Mouse (Mus musculus): ENCODE measurements around the gene Utp6.

The Utp6 gene

GRCm38 (mm10) chr11:79961346-79962124 is 655 bp downstream of the Utp6 start:
- DNase-seq, result peak; percentile 24

- DNase-seq, result no peak
These were observed 14.9 kb downstream of the Utp6 start for GRCm38 (mm10) chr11:79947265-79947664.

GRCm38 (mm10) chr11:79943601-79944000 is 18.6 kb downstream of the Utp6 start:
- no peak for DNase-seq

- DNase-seq, result no peak
These were observed 19.1 kb downstream of the Utp6 start for GRCm38 (mm10) chr11:79943136-79943535.

GRCm38 (mm10) chr11:79935766-79936165 is 26.4 kb downstream of the Utp6 start:
- DNase-seq, result no peak

GRCm38 (mm10) chr11:79922766-79923165 is 39.4 kb downstream of the Utp6 start:
- no peak for DNase-seq

GRCm38 (mm10) chr11:79922157-79922556 is 40.0 kb downstream of the Utp6 start:
- no peak for DNase-seq

GRCm38 (mm10) chr11:79920505-79921025 is 41.6 kb downstream of the Utp6 start:
- DNase-seq, result no peak

- peak; percentile 72 for DNase-seq
These were observed 42.3 kb downstream of the Utp6 start for GRCm38 (mm10) chr11:79919685-79920504.

- DNase-seq, result no peak
These were observed 46.4 kb downstream of the Utp6 start for GRCm38 (mm10) chr11:79915696-79916349.

GRCm38 (mm10) chr11:79908600-79909483 is 53.3 kb downstream of the Utp6 start:
- DNase-seq, result no peak

- no peak for DNase-seq
These were observed 55.3 kb downstream of the Utp6 start for GRCm38 (mm10) chr11:79906920-79907319.

GRCm38 (mm10) chr11:79902881-79903481 is 59.2 kb downstream of the Utp6 start:
- no peak for DNase-seq

GRCm38 (mm10) chr11:79901146-79901545 is 61.0 kb downstream of the Utp6 start:
- DNase-seq, result no peak

- DNase-seq, result no peak
These were observed 69.9 kb downstream of the Utp6 start for GRCm38 (mm10) chr11:79892259-79892658.

GRCm38 (mm10) chr11:79890822-79891221 is 71.4 kb downstream of the Utp6 start:
- DNase-seq, result no peak

- no peak for DNase-seq
These were observed 75.2 kb downstream of the Utp6 start for GRCm38 (mm10) chr11:79886961-79887360.

- DNase-seq, result no peak
These were observed 75.8 kb downstream of the Utp6 start for GRCm38 (mm10) chr11:79886395-79886794.

- DNase-seq, result no peak
These were observed 76.3 kb downstream of the Utp6 start for GRCm38 (mm10) chr11:79885713-79886393.

- no peak for DNase-seq
These were observed 77.4 kb downstream of the Utp6 start for GRCm38 (mm10) chr11:79884784-79885183.
